Mouse (Mus musculus) neural tube, embryonic 12.5 days (tissue): ENCODE data around the gene Fam184b. TPM values are rescaled to one million over a fixed set of nuclear protein-coding genes. Genes with fewer than 3 reads are reported as not detected.

Experiments used
- ATAC-seq: fragments of 200-750 bp; cut with Nextera tagmentation; 2 replicates; pipeline ENCODE4 v1.8.0; 2017; ENCODE audit warnings: low read depth, mild to moderate bottlenecking, moderate TSS enrichment, moderate library complexity; ENCODE audit not compliant: low FRiP score
- H3K27ac ChIP-seq: fragments of 300-500 bp; sonication (generic); 2 replicates; pipeline ENCODE4 v1.5.1; 2016
- H3K27me3 ChIP-seq: fragments of 300-500 bp; sonication (generic); replicated peaks from 2 replicates; pipeline ENCODE4 v1.6.1; 2016; ENCODE audit warnings: mild to moderate bottlenecking
- H3K36me3 ChIP-seq: fragments of 300-500 bp; sonication (generic); 2 replicates; pipeline ENCODE4 v1.6.1; 2016; ENCODE audit warnings: mild to moderate bottlenecking
- H3K4me1 ChIP-seq: fragments of 300-500 bp; sonication (generic); 2 replicates; pipeline ENCODE4 v1.6.1; 2016
- H3K4me2 ChIP-seq: fragments of 300-500 bp; sonication (generic); replicated peaks from 2 replicates; pipeline ENCODE4 v1.6.1; 2016; ENCODE audit warnings: mild to moderate bottlenecking
- H3K4me3 ChIP-seq: fragments of 300-500 bp; sonication (generic); 2 replicates; pipeline ENCODE4 v1.5.1; 2016
- H3K9ac ChIP-seq: fragments of 300-500 bp; sonication (generic); 2 replicates; pipeline ENCODE4 v1.6.1; 2016; ENCODE audit warnings: mild to moderate bottlenecking
- H3K9me3 ChIP-seq: fragments of 300-500 bp; sonication (generic); 2 replicates; pipeline ENCODE4 v1.6.1; 2016; ENCODE audit warnings: mild to moderate bottlenecking
- WGBS: fragments of 180-500 bp; shearing (Covaris S2); methylation state at CpG from one replicate; pipeline ENCODE4 v1.1.7; 2016; 5-methylcytosine and 5-hydroxymethylcytosine counted together
- polyA plus RNA-seq: library from polyadenylated mRNA; unstranded; fragments of >200 nt; fragmentation: Nextera tagmentation; extraction: Ambion mirVana; gene quantifications from 2 replicates; pipeline ENCODE4 v1.2.1, GENCODE M21; 2016

Gene Fam184b
- polyA plus RNA-seq, result 1.1 and 1.8 TPM in 2 replicates

DNA sequence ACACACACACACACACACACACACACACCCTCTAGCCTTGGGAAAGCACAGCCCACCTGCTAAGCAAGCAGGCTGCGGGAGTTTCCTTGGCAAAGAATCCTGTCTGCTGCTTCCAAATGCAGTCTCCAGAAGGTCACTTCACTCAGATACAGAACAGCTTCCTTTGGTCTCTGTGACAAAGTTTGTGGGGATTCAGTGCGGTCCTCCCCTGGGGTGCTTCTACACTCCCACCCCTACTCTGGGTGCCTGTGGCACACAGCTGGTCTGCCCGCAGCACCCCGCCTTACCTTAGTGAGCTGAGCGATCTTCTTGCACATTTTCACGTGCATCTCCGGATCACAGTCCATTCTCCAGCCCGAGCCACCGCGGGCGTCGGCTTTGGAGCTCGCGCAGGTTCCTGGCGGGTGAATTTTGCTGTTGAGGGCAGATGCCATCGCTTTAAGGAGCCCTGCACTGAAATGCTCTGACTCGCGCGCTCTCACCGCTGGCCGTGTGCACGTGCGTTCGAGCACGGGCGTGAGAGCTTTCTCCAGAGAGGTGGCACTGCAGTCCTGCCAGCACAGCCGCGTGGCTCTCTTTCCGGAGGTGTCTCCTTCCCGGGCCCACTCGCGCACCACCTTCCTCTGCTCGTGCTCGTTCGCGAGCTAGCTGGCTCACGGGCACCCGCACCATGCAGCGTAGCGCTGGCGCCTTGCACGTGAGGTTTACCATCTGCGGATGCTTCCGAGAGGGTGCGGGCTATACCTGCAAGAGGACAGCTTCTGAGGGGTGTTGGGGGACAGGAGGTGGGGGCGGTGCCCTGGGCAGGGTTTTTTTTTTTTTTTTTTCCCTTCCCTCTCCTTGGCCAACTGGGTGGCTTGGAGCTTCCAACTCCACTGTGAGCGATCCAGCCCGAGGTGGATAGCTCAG, at the start of gene Fam184b:
Gene Fam184b (minus strand): TSS at position 809 of the 909 bp plus-strand sequence.
- Histone ChIP-seq H3K27me3 (peaks cover 7% of the 10 kb centered on the region; the same call in 1 of the 2 replicates), H3K36me3 (no peaks in the 10 kb centered on the region), H3K4me1 (peaks cover 10% of the 10 kb centered on the region; the same call in 1 of the 2 replicates), H3K4me2 (peak within 1 kb of the TSS; percentile 83), H3K4me3 (peak within 1 kb of the TSS; percentile 60), H3K27ac (no peak within 1 kb of the TSS), H3K9ac (peak within 1 kb of the TSS; percentile 69), H3K9me3 (no peaks in the 10 kb centered on the region)
- 1% methylated on average over 48 of the region's 48 CpGs for WGBS
- ATAC-seq, result peak; percentile 94

GRCm38 (mm10) chr5:45689152-45689551, 49.7 kb upstream of the Fam184b start:
- H3K36me3 ChIP-seq, result peaks cover 2% of the 10 kb centered on the region
- 87% methylated on average over 4 of the region's 4 CpGs for WGBS
- H3K9ac ChIP-seq, result no peak overlapping the region
- ATAC-seq, result no peak
- no peaks in the 10 kb centered on the region for H3K27me3 ChIP-seq
- no peaks in the 10 kb centered on the region for H3K4me1 ChIP-seq
- H3K4me3 ChIP-seq, result no peak overlapping the region
- H3K4me2 ChIP-seq, result no peak overlapping the region
- H3K9me3 ChIP-seq, result no peaks in the 10 kb centered on the region
- no peak overlapping the region for H3K27ac ChIP-seq

GRCm38 (mm10) chr5:45686223-45686622, 46.8 kb upstream of the Fam184b start:
- H3K27me3 ChIP-seq, result no peaks in the 10 kb centered on the region
- no peak overlapping the region for H3K4me2 ChIP-seq
- H3K4me1 ChIP-seq, result no peaks in the 10 kb centered on the region
- H3K9me3 ChIP-seq, result no peaks in the 10 kb centered on the region
- 94% methylated on average over 3 of the region's 3 CpGs for WGBS
- no peak overlapping the region for H3K27ac ChIP-seq
- H3K4me3 ChIP-seq, result no peak overlapping the region
- H3K9ac ChIP-seq, result no peak overlapping the region
- peaks cover 7% of the 10 kb centered on the region for H3K36me3 ChIP-seq
- ATAC-seq, result no peak

DNA sequence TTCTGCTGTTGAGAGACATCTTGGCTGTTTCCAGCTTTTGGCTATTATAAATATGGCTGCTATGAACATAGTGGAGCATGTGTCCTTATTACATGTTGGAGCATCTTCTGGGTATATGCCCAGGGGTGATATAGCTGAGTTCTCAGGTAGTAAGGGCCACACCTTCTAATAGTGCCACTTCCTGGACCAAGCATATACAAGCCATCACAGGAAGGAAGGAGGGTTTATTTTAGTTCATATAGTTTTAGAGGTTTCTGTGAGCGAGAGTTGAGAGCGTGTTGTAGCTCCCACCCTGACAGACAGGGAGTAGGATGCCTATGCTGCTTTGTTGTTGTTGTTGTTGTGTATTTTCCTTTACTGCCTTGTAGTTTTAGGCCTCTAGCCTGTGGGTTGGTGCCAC, 45.8 kb upstream of the Fam184b start:
- no peaks in the 10 kb centered on the region for H3K4me1 ChIP-seq
- no peak overlapping the region for H3K27ac ChIP-seq
- ATAC-seq, result no peak
- WGBS, result 97% methylated on average over 2 of the region's 2 CpGs
- peaks cover 7% of the 10 kb centered on the region for H3K36me3 ChIP-seq
- H3K9me3 ChIP-seq, result no peaks in the 10 kb centered on the region
- H3K27me3 ChIP-seq, result no peaks in the 10 kb centered on the region
- no peak overlapping the region for H3K4me2 ChIP-seq
- no peak overlapping the region for H3K9ac ChIP-seq
- H3K4me3 ChIP-seq, result no peak overlapping the region

GRCm38 (mm10) chr5:45683388-45683787, 44.0 kb upstream of the Fam184b start:
- H3K9me3 ChIP-seq, result no peaks in the 10 kb centered on the region
- no peak for ATAC-seq
- WGBS, result 94% methylated on average over 1 of the region's 1 CpGs
- H3K27ac ChIP-seq, result no peak overlapping the region
- H3K4me3 ChIP-seq, result no peak overlapping the region
- H3K4me1 ChIP-seq, result no peaks in the 10 kb centered on the region
- no peak overlapping the region for H3K4me2 ChIP-seq
- H3K27me3 ChIP-seq, result no peaks in the 10 kb centered on the region
- H3K9ac ChIP-seq, result no peak overlapping the region
- peaks cover 7% of the 10 kb centered on the region for H3K36me3 ChIP-seq

- H3K4me2 ChIP-seq, result no peak overlapping the region
- no peaks in the 10 kb centered on the region for H3K4me1 ChIP-seq
- no peaks in the 10 kb centered on the region for H3K27me3 ChIP-seq
- no peak overlapping the region for H3K4me3 ChIP-seq
- no peak for ATAC-seq
- no peaks in the 10 kb centered on the region for H3K9me3 ChIP-seq
- H3K9ac ChIP-seq, result no peak overlapping the region
- H3K36me3 ChIP-seq, result peaks cover 14% of the 10 kb centered on the region
- no peak overlapping the region for H3K27ac ChIP-seq
These were observed 40.5 kb upstream of the Fam184b start for GRCm38 (mm10) chr5:45679955-45680354.

GRCm38 (mm10) chr5:45677639-45678038, 38.2 kb upstream of the Fam184b start:
- 87% methylated on average over 4 of the region's 4 CpGs for WGBS
- Histone ChIP-seq H3K27ac (no peak overlapping the region), H3K9me3 (no peaks in the 10 kb centered on the region), H3K4me2 (no peak overlapping the region), H3K36me3 (0 out of 2 replicates have a peak, but pooled peaks cover 7% of the 10 kb centered on the region), H3K4me1 (no peaks in the 10 kb centered on the region), H3K9ac (no peak overlapping the region), H3K27me3 (no peaks in the 10 kb centered on the region), H3K4me3 (no peak overlapping the region)
- no peak for ATAC-seq

- H3K36me3 ChIP-seq, result 0 out of 2 replicates have a peak, but pooled peaks cover 7% of the 10 kb centered on the region
- H3K4me3 ChIP-seq, result no peak overlapping the region
- WGBS, result 100% methylated on average over 1 of the region's 1 CpGs
- H3K27me3 ChIP-seq, result no peaks in the 10 kb centered on the region
- no peak overlapping the region for H3K9ac ChIP-seq
- no peaks in the 10 kb centered on the region for H3K4me1 ChIP-seq
- no peaks in the 10 kb centered on the region for H3K9me3 ChIP-seq
- no peak overlapping the region for H3K27ac ChIP-seq
- H3K4me2 ChIP-seq, result no peak overlapping the region
- no peak for ATAC-seq
These were observed 35.6 kb upstream of the Fam184b start for GRCm38 (mm10) chr5:45675032-45675431.

- peaks cover 4% of the 10 kb centered on the region; the same call in 1 of the 2 replicates for H3K4me1 ChIP-seq
- no peak for ATAC-seq
- no peaks in the 10 kb centered on the region for H3K27me3 ChIP-seq
- H3K9ac ChIP-seq, result 0 out of 2 replicates have a peak overlapping the region, but pooled peaks have one; percentile 71
- peak overlapping the region; percentile 98 for H3K4me2 ChIP-seq
- 0 out of 2 replicates have a peak, but pooled peaks cover 4% of the 10 kb centered on the region for H3K36me3 ChIP-seq
- H3K4me3 ChIP-seq, result no peak overlapping the region
- H3K9me3 ChIP-seq, result no peaks in the 10 kb centered on the region
- 52% methylated on average over 5 of the region's 5 CpGs for WGBS
- H3K27ac ChIP-seq, result no peak overlapping the region
These were observed 31.6 kb upstream of the Fam184b start for GRCm38 (mm10) chr5:45670894-45671494.

GRCm38 (mm10) chr5:45670280-45670670, 30.9 kb upstream of the Fam184b start:
- no peak for ATAC-seq
- Histone ChIP-seq H3K27me3 (no peaks in the 10 kb centered on the region), H3K27ac (0 out of 2 replicates have a peak overlapping the region, but pooled peaks have one; percentile 16), H3K36me3 (0 out of 2 replicates have a peak, but pooled peaks cover 4% of the 10 kb centered on the region), H3K9me3 (no peaks in the 10 kb centered on the region), H3K4me2 (peak overlapping the region; percentile 98), H3K4me3 (peak overlapping the region; percentile 61), H3K4me1 (peaks cover 4% of the 10 kb centered on the region; the same call in 1 of the 2 replicates), H3K9ac (peak overlapping the region; percentile 71)
- under 1% methylated on average over 13 of the region's 13 CpGs for WGBS

GRCm38 (mm10) chr5:45669598-45670279, 30.3 kb upstream of the Fam184b start, which contains the start of gene Ncapg:
Gene Ncapg (plus strand): TSS chr5:45669919.
- Histone ChIP-seq H3K4me3 (peak within 1 kb of the TSS; percentile 61), H3K9me3 (no peaks in the 10 kb centered on the region), H3K36me3 (no peaks in the 10 kb centered on the region), H3K27ac (peak within 1 kb of the TSS; percentile 64; the same call in 1 of the 2 replicates), H3K4me2 (peak within 1 kb of the TSS; percentile 98), H3K4me1 (peaks cover 4% of the 10 kb centered on the region; the same call in 1 of the 2 replicates), H3K9ac (peak within 1 kb of the TSS; percentile 78), H3K27me3 (no peaks in the 10 kb centered on the region)
- WGBS, result under 1% methylated on average over 66 of the region's 66 CpGs
- peak; percentile 100 for ATAC-seq
